Mouse (Mus musculus) central nervous system, embryonic 14 days (tissue): ENCODE results near the gene Grb2. TPM values are rescaled to one million over a fixed set of nuclear protein-coding genes. Genes with fewer than 3 reads are reported as not detected.

Source experiments
- polyA plus RNA-seq: library from polyadenylated mRNA; depleted of rRNA; stranded (reverse); fragments of >200 nt; gene quantifications from 2 replicates; pipeline ENCODE4 v1.2.3, GENCODE M21; 2012; rRNA removed

Gene Grb2
- 111 and 113 TPM in 2 replicates for polyA plus RNA-seq

DNA sequence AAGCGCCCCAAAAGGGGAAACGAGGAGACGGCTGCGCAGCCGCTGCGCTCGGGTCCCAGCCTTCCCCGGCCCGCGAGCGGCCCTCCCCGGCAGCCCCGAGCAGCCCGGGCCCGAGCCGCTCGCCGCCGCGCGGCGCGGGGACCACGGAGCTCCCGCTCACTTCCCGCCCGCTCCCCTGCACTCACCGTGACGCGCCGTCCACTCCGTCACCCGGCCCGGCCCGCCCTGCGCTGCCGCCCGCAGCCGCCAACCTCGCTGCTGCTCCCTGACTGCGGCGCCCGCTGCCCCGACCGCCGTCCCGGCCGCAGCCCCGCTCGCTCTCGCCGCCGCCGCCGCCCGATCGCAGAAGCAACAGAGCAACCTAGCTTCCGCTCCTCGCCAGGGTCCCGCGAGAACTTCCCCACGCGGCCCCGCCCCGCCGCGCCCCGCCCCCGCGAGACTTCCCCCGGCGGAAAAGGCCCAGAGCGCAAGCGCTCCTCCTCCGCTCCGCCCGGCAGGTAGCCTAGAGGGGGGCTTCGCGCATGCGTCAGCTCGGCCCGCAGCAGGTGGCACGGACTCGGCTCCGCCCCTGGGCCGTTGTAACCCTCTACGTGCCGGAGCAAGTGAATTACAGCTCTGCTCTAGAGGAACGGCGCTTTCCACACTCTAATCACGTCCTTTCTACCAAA is at the start of gene Grb2:
Gene Grb2 (minus strand): TSS at position 389 of the 668 bp plus-strand sequence.

DNA sequence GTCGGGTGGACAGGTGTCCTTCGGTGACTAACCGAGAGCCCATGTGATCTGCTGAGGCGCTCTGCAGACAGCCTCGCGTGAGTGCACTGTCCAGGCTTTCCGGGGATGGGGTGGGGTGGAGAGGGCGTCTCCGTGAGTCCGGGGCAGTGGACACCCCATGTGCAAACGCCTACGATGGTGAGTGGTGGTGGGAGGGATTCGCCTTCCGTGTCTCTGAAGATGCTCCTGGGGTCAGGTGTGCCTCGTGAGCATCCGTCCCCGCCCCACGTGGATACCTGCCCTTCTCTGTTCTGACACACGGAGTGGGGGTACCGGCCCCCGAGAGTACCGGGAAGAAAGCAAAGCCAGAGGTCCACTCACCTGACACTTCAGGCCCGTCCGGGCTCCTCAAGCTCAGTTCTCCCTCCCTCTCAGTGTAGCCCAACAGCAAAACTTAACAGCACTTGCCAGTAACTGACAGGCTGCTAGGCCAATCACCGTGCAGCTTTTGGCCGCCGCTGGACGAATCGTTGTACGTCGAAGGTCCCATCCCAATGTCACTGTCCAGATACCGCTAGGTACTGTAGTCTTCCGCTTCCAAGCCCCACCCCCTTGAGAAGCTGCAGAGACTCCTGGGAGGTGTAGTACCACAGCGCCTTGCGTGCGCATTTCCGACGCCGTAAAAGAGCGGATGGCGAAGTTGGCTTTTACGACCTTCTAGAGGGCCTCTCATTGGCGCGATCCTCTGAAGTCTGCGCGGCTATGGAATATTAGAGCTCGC is 80.5 kb downstream of the Grb2 start, which contains the start of gene Slc25a19:
Gene Slc25a19 (minus strand): TSS at position 591 of the 760 bp plus-strand sequence.

DNA sequence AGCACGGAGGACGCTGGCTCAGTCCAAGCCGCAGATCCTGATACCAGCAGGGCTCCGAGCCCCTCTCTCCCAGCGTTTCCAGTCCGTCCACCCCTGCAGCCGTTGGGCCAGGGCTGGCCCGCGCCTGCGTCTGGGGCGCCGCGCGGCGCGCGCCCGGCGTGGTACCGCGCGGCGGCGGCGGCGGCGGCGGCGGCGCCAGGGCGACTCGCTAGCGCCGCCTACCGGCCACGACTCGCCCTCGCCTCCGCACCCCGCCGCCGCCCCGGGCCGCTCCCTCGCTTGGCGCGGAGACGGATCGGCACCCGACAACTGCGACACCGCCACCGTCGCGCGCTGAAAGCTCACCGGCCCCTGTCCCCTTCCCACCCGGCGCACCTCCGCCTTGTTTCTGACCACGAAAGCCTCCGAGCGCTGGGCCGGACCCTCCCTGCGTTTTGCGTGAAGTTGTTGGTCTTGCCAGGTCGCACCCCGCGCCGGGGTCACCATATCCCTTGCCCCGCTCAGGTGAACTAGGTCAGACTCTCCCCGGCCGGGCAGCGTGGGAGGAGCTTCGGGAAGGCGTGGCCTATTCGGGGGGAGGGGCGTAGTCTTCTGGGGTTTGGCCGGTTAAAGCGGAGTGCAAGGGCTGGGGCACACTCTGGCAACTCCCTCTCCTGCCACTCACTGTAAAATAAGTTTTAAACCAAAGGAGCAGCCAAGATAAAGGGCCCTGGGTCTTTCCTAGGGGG is 95.8 kb downstream of the Grb2 start, which contains the start of gene Mif4gd:
Gene Mif4gd (minus strand): TSS at position 560 of the 728 bp plus-strand sequence.

DNA sequence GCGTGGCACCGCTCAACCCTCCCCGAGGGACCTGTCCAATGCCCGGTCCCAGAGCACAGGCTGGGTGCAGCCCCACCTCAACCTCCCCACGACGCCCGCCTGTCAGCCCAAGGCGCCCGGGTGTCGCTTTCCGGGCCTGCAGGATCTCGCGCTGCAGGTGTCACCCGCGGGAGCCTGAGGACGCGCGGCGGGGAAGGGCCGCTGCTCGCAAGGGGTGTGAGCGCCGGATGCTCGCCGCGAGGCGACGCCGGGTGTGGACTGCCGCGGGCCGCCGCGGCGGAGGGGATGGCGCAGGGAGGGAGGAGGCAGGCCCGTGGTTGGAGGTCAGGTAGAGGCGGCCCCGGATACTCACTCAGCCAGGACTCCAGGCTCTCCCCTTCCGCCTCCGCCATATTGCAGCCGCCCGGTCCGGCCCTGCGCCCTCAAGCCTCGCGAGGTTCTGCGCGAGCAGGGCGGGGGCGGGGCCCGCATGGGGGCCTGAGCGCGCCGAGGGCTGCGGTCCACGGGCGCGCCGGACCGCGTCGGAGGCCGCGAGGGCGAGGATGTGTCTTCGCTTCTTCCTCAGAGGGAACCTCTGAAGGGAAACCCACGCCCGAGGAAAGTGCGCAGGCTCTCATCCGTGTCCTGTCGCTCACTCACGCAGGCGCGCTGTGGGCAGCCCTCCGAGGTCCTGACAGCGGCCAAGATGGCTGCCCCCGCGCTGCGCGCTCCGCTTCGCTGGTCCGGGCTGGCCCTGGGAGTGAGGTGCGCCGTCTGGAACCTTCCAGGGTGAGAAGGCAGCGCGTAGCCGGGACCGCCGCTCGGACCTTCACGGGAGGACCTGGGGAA is 104.7 kb downstream of the Grb2 start, which contains the start of the genes Mrps7 and Gga3:
Gene Mrps7 (plus strand): TSS at position 450 of the 828 bp plus-strand sequence.
Gene Gga3 (minus strand): TSS at position 576 of the 828 bp plus-strand sequence.

Other genes starting within 250 kb of the Grb2 start
- 0.18 TPM in 1 of 2 replicates, not detected in the other for gene Slc16a5, start 246.1 kb downstream of the Grb2 start, polyA plus RNA-seq
- gene Armc7, start 232.9 kb downstream of the Grb2 start, polyA plus RNA-seq = 11.7 and 12.9 TPM in 2 replicates
- gene Nt5c, start 216.7 kb downstream of the Grb2 start, polyA plus RNA-seq = 80.7 and 82.5 TPM in 2 replicates
- gene Jpt1, start 194.2 kb downstream of the Grb2 start, polyA plus RNA-seq = 1,013 and 1,226 TPM in 2 replicates
- 662 and 802 TPM in 2 replicates for gene Sumo2, start 172.3 kb downstream of the Grb2 start, polyA plus RNA-seq
- gene Nup85, start 144.2 kb downstream of the Grb2 start, polyA plus RNA-seq = 151 and 152 TPM in 2 replicates
- gene Mrps7, start 104.7 kb downstream of the Grb2 start, polyA plus RNA-seq = 39.4 and 39.7 TPM in 2 replicates
- 48.1 and 53.0 TPM in 2 replicates for gene Gga3, start 104.5 kb downstream of the Grb2 start, polyA plus RNA-seq
- gene Mif4gd, start 95.6 kb downstream of the Grb2 start, polyA plus RNA-seq = 19.2 and 23.0 TPM in 2 replicates
- gene Slc25a19, start 80.3 kb downstream of the Grb2 start, polyA plus RNA-seq = 53.5 and 57.1 TPM in 2 replicates
- gene Tmem94, start 56.8 kb upstream of the Grb2 start, polyA plus RNA-seq = 51.0 and 52.8 TPM in 2 replicates
- gene Caskin2, start 105.0 kb upstream of the Grb2 start, polyA plus RNA-seq = 20.5 and 22.6 TPM in 2 replicates
- gene Tsen54, start 106.1 kb upstream of the Grb2 start, polyA plus RNA-seq = 29.6 and 32.5 TPM in 2 replicates
- gene Llgl2, start 115.5 kb upstream of the Grb2 start, polyA plus RNA-seq = 2.4 and 3.4 TPM in 2 replicates
- 0.16 and 0.30 TPM in 2 replicates for gene Myo15b, start 149.8 kb upstream of the Grb2 start, polyA plus RNA-seq
- 0.76 and 2.2 TPM in 2 replicates for gene Smim5, start 191.4 kb upstream of the Grb2 start, polyA plus RNA-seq
- 0.05 and 0.10 TPM in 2 replicates for gene Smim6, start 203.4 kb upstream of the Grb2 start, polyA plus RNA-seq
- 64.1 and 68.2 TPM in 2 replicates for gene Sap30bp, start 224.7 kb upstream of the Grb2 start, polyA plus RNA-seq
- gene Recql5, start 224.9 kb upstream of the Grb2 start, polyA plus RNA-seq = 31.3 TPM in 2 replicates